Mouse (Mus musculus): Measurements from ENCODE around the gene Kdm5c. TPM values are rescaled to one million over a fixed set of nuclear protein-coding genes. Genes with fewer than 3 reads are reported as not detected.
"Not testable (repeated sequence)": the region's sequence is repeated elsewhere in the genome, so short reads cannot be mapped to it uniquely, and the experiment has no call there.

The Kdm5c gene
- polyA plus RNA-seq, 1 experiment from 2014 or later, result 44.4 TPM

GRCm38 (mm10) chrX:152214703-152215102 is 18.1 kb upstream of the Kdm5c start:
- Histone ChIP-seq H3K9ac (ENCODE audit: low read depth, low read length) (no peak overlapping the region), H3K27me3 (ENCODE audit: control insufficient read depth, insufficient read depth, low read length) (peaks cover 53% of the 10 kb centered on the region)
- no peak for DNase-seq (ENCODE audit: low spot score)

GRCm38 (mm10) chrX:152218529-152218928 is 14.3 kb upstream of the Kdm5c start:
- Histone ChIP-seq H3K27ac (ENCODE audit: low read depth, low read length) (no peak overlapping the region), H3K4me3 (ENCODE audit: low read depth, low read length) (no peak overlapping the region), H3K4me1 (replicated peaks; ENCODE audit: control insufficient read depth, insufficient read depth, low read length) (no peaks in the 10 kb centered on the region), H3K9ac (ENCODE audit: low read depth, low read length) (no peak overlapping the region), H3K4me2 (replicated peaks; ENCODE audit: low read depth, low read length) (no peak overlapping the region), H3K9me3 (ENCODE audit: control insufficient read depth, low read length) (no peaks in the 10 kb centered on the region), H3K27me3 (ENCODE audit: control insufficient read depth, insufficient read depth, low read length) (peaks cover 50% of the 10 kb centered on the region), H3K36me3 (ENCODE audit: control insufficient read depth, insufficient read depth, low read length) (no peaks in the 10 kb centered on the region)
- ATAC-seq (ENCODE audit: low FRiP score) (no peak), DNase-seq (ENCODE audit: low spot score) (no peak)
- 88% methylated on average over 2 of the region's 2 CpGs for WGBS

More at GRCm38 (mm10) chrX:152214703-152215102, 18.1 kb upstream of the Kdm5c start:
- Histone ChIP-seq H3K36me3 (ENCODE audit: control insufficient read depth, insufficient read depth, low read length) (no peaks in the 10 kb centered on the region), H3K4me2 (replicated peaks; ENCODE audit: low read depth, low read length) (no peak overlapping the region), H3K4me3 (ENCODE audit: low read depth, low read length) (no peak overlapping the region), H3K4me1 (replicated peaks; ENCODE audit: control insufficient read depth, insufficient read depth, low read length) (no peaks in the 10 kb centered on the region), H3K9me3 (ENCODE audit: control insufficient read depth, low read length) (no peaks in the 10 kb centered on the region), H3K27ac (ENCODE audit: low read depth, low read length) (no peak overlapping the region)
- no peak for ATAC-seq (ENCODE audit: low FRiP score)
- WGBS, result 90% methylated on average over 1 of the region's 1 CpGs

- H3K9ac ChIP-seq (ENCODE audit: low read depth, low read length), result no peak overlapping the region
- DNase-seq (ENCODE audit: low spot score) (no peak), ATAC-seq (ENCODE audit: low FRiP score) (no peak)
- no peak overlapping the region for H3K4me3 ChIP-seq (ENCODE audit: low read depth, low read length)
- no peaks in the 10 kb centered on the region for H3K4me1 ChIP-seq (replicated peaks; ENCODE audit: control insufficient read depth, insufficient read depth, low read length)
- H3K4me2 ChIP-seq (replicated peaks; ENCODE audit: low read depth, low read length), result no peak overlapping the region
- peaks cover 50% of the 10 kb centered on the region for H3K27me3 ChIP-seq (ENCODE audit: control insufficient read depth, insufficient read depth, low read length)
- no peaks in the 10 kb centered on the region for H3K36me3 ChIP-seq (ENCODE audit: control insufficient read depth, insufficient read depth, low read length)
- H3K9me3 ChIP-seq (ENCODE audit: control insufficient read depth, low read length), result no peaks in the 10 kb centered on the region
- no peak overlapping the region for H3K27ac ChIP-seq (ENCODE audit: low read depth, low read length)
- 61% methylated on average over 4 of the region's 4 CpGs for WGBS
Observed at GRCm38 (mm10) chrX:152221721-152222120, 11.1 kb upstream of the Kdm5c start.

DNA sequence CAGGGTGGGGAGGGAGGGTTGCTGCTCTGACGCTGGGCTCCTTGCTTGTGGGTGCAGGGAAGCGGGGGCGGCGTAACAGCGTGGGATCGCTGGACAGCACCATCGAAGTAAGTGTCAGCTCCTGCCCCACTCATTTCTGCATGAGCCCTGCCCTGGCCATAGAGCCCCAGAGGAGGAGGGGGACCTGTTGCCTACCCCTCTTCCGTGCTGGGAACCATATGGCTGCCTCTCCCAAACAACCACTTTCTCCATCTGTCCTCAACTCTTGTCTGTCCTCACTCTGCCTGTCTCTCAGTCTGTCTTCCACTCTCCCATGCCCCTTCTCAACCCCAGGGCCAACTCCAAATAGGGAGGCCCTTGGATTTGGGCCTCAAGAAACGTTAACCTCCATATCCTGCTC is 10.6 kb upstream of the Kdm5c start:
- Histone ChIP-seq H3K4me2 (replicated peaks; ENCODE audit: low read depth, low read length) (no peak overlapping the region), H3K9me3 (ENCODE audit: control insufficient read depth, low read length) (no peaks in the 10 kb centered on the region), H3K36me3 (ENCODE audit: control insufficient read depth, insufficient read depth, low read length) (no peaks in the 10 kb centered on the region), H3K9ac (ENCODE audit: low read depth, low read length) (no peak overlapping the region), H3K27ac (ENCODE audit: low read depth, low read length) (no peak overlapping the region), H3K27me3 (ENCODE audit: control insufficient read depth, insufficient read depth, low read length) (peaks cover 46% of the 10 kb centered on the region), H3K4me3 (ENCODE audit: low read depth, low read length) (no peak overlapping the region), H3K4me1 (replicated peaks; ENCODE audit: control insufficient read depth, insufficient read depth, low read length) (no peaks in the 10 kb centered on the region)
- 59% methylated on average over 8 of the region's 9 CpGs for WGBS
- no peak for ATAC-seq (ENCODE audit: low FRiP score)
- no peak for DNase-seq (ENCODE audit: low spot score)

DNA sequence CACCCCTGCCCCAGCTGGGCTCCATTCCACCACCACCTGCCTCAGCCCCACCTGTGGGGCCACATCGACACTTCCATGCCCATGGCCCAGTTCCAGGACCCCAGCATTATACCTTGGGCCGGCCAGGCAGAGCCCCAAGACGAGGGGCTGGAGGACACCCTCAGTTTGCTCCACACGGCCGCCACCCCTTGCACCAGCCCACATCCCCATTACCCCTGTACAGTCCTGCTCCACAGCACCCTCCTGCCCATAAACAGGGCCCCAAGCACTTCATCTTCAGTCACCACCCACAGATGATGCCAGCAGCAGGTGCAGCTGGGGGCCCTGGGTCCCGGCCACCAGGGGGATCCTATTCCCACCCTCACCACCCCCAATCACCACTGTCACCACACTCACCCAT is 9.5 kb upstream of the Kdm5c start:
- DNase-seq (ENCODE audit: low spot score), result no peak
- H3K4me2 ChIP-seq (replicated peaks; ENCODE audit: low read depth, low read length), result no peak overlapping the region
- no peaks in the 10 kb centered on the region for H3K9me3 ChIP-seq (ENCODE audit: control insufficient read depth, low read length)
- H3K9ac ChIP-seq (ENCODE audit: low read depth, low read length), result no peak overlapping the region
- peaks cover 41% of the 10 kb centered on the region for H3K27me3 ChIP-seq (ENCODE audit: control insufficient read depth, insufficient read depth, low read length)
- no peak overlapping the region for H3K27ac ChIP-seq (ENCODE audit: low read depth, low read length)
- H3K4me3 ChIP-seq (ENCODE audit: low read depth, low read length), result no peak overlapping the region
- no peak for ATAC-seq (ENCODE audit: low FRiP score)
- H3K36me3 ChIP-seq (ENCODE audit: control insufficient read depth, insufficient read depth, low read length), result no peaks in the 10 kb centered on the region
- no peaks in the 10 kb centered on the region for H3K4me1 ChIP-seq (replicated peaks; ENCODE audit: control insufficient read depth, insufficient read depth, low read length)
- WGBS, result 86% methylated on average over 4 of the region's 6 CpGs

GRCm38 (mm10) chrX:152224280-152224679 is 8.5 kb upstream of the Kdm5c start:
- no peak for ATAC-seq (ENCODE audit: low FRiP score)
- WGBS, result 78% methylated on average over 5 of the region's 5 CpGs
- no peaks in the 10 kb centered on the region for H3K4me1 ChIP-seq (replicated peaks; ENCODE audit: control insufficient read depth, insufficient read depth, low read length)
- H3K9me3 ChIP-seq (ENCODE audit: control insufficient read depth, low read length), result no peaks in the 10 kb centered on the region
- no peaks in the 10 kb centered on the region for H3K36me3 ChIP-seq (ENCODE audit: control insufficient read depth, insufficient read depth, low read length)
- no peak overlapping the region for H3K27ac ChIP-seq (ENCODE audit: low read depth, low read length)
- no peak overlapping the region for H3K4me2 ChIP-seq (replicated peaks; ENCODE audit: low read depth, low read length)
- DNase-seq (ENCODE audit: low spot score), result no peak
- no peak overlapping the region for H3K9ac ChIP-seq (ENCODE audit: low read depth, low read length)
- H3K4me3 ChIP-seq (ENCODE audit: low read depth, low read length), result no peak overlapping the region
- peaks cover 38% of the 10 kb centered on the region for H3K27me3 ChIP-seq (ENCODE audit: control insufficient read depth, insufficient read depth, low read length)

GRCm38 (mm10) chrX:152234125-152234524 is 1.3 kb downstream of the Kdm5c start:
- ATAC-seq (ENCODE audit: low FRiP score), result no peak
- WGBS, result 29% methylated on average over 3 of the region's 3 CpGs
- peak overlapping the region; percentile 84 for H3K9ac ChIP-seq (ENCODE audit: low read depth, low read length)
- H3K4me1 ChIP-seq (replicated peaks; ENCODE audit: control insufficient read depth, insufficient read depth, low read length), result no peaks in the 10 kb centered on the region
- DNase-seq (ENCODE audit: low spot score), result no peak
- H3K4me2 ChIP-seq (replicated peaks; ENCODE audit: low read depth, low read length), result peak overlapping the region; percentile 71
- no peaks in the 10 kb centered on the region for H3K27me3 ChIP-seq (ENCODE audit: control insufficient read depth, insufficient read depth, low read length)
- no peak overlapping the region for H3K27ac ChIP-seq (ENCODE audit: low read depth, low read length)
- H3K36me3 ChIP-seq (ENCODE audit: control insufficient read depth, insufficient read depth, low read length), result no peaks in the 10 kb centered on the region
- peak overlapping the region; percentile 75 for H3K4me3 ChIP-seq (ENCODE audit: low read depth, low read length)
- no peaks in the 10 kb centered on the region for H3K9me3 ChIP-seq (ENCODE audit: control insufficient read depth, low read length)

- ATAC-seq (ENCODE audit: low FRiP score) (no peak), DNase-seq (ENCODE audit: low spot score) (no peak)
- Histone ChIP-seq H3K36me3 (ENCODE audit: control insufficient read depth, insufficient read depth, low read length) (0 out of 2 replicates have a peak, but pooled peaks cover 5% of the 10 kb centered on the region), H3K9me3 (ENCODE audit: control insufficient read depth, low read length) (no peaks in the 10 kb centered on the region), H3K27ac (ENCODE audit: low read depth, low read length) (no peak overlapping the region), H3K4me2 (replicated peaks; ENCODE audit: low read depth, low read length) (no peak overlapping the region), H3K4me1 (replicated peaks; ENCODE audit: control insufficient read depth, insufficient read depth, low read length) (no peaks in the 10 kb centered on the region), H3K9ac (ENCODE audit: low read depth, low read length) (no peak overlapping the region), H3K4me3 (ENCODE audit: low read depth, low read length) (no peak overlapping the region), H3K27me3 (ENCODE audit: control insufficient read depth, insufficient read depth, low read length) (no peaks in the 10 kb centered on the region)
- WGBS, result 100% methylated on average over 2 of the region's 2 CpGs
Observed at GRCm38 (mm10) chrX:152235758-152236157, 2.9 kb downstream of the Kdm5c start.

GRCm38 (mm10) chrX:152243140-152243539 is 10.3 kb downstream of the Kdm5c start:
- WGBS, result 83% methylated on average over 6 of the region's 6 CpGs
- H3K9ac ChIP-seq (ENCODE audit: low read depth, low read length); DNase-seq (ENCODE audit: low spot score); H3K27me3 ChIP-seq (ENCODE audit: control insufficient read depth, insufficient read depth, low read length); ATAC-seq (ENCODE audit: low FRiP score); H3K9me3 ChIP-seq (ENCODE audit: control insufficient read depth, low read length); H3K4me2 ChIP-seq (replicated peaks; ENCODE audit: low read depth, low read length); H3K4me1 ChIP-seq (replicated peaks; ENCODE audit: control insufficient read depth, insufficient read depth, low read length); H3K27ac ChIP-seq (ENCODE audit: low read depth, low read length); H3K4me3 ChIP-seq (ENCODE audit: low read depth, low read length): not testable (repeated sequence)
- H3K36me3 ChIP-seq (ENCODE audit: control insufficient read depth, insufficient read depth, low read length), result peaks cover 15% of the 10 kb centered on the region
